Comparison of ENCODE assay signal across 17 mouse cellular contexts in genomic region chr17:12201086-12201485, GRCm38 (mm10).
A peak's percentile ranks its signal among the peaks of the same experiment; 100 is the strongest.
DNase-seq lines count a peak whose midpoint lies in the region; ATAC-seq lines count a peak whose summit lies in the region.
"Had no signal": no experiment of that assay in that cellular context is flagged by ENCODE, and none has a peak within 500 bp of the region (broad histone marks: within the 10 kb centered on the region; RNA-seq: fewer than 3 reads in every experiment).

No protein-coding gene starts in this region.

- H3K4me1 ChIP-seq in midbrain, embryonic 10.5 days, result peaks cover 19% of the 10 kb centered on the region
- peaks cover 27% of the 10 kb centered on the region for H3K4me1 ChIP-seq in midbrain, embryonic 13.5 days (replicated peaks)
- peaks cover 41% of the 10 kb centered on the region for H3K4me1 ChIP-seq in liver, embryonic 11.5 days (replicated peaks; ENCODE audit: control insufficient read depth, insufficient read depth, low read length)

- H3K27ac ChIP-seq in midbrain, embryonic 10.5 days (replicated peaks), result 0 out of 2 replicates have a peak overlapping the region, but pooled peaks have one; percentile 9
- no peak overlapping the region for H3K27ac ChIP-seq in midbrain, embryonic 13.5 days
- H3K27ac ChIP-seq in liver, embryonic 11.5 days (ENCODE audit: low read depth, low read length), result peak overlapping the region; percentile 3; the same call in 1 of the 2 replicates
- H3K27ac ChIP-seq: gastrocnemius, adult 2 months; hindbrain, embryonic 15.5 days; limb, embryonic 12.5 days had no signal

- 96% methylated on average over 1 of the region's 1 CpGs for WGBS in midbrain, embryonic 10.5 days
- 93% methylated on average over 1 of the region's 1 CpGs for WGBS in midbrain, embryonic 13.5 days
- 68% methylated on average over 1 of the region's 1 CpGs for WGBS in liver, embryonic 11.5 days

- no peak overlapping the region for H3K9ac ChIP-seq in midbrain, embryonic 13.5 days (replicated peaks)
- no peak overlapping the region for H3K9ac ChIP-seq in liver, embryonic 11.5 days (ENCODE audit: low read depth, low read length)
- H3K9ac ChIP-seq: forebrain, postnatal 0 days; hindbrain, embryonic 15.5 days; limb, embryonic 12.5 days had no signal

- H3K4me3 ChIP-seq in midbrain, embryonic 10.5 days, result no peak overlapping the region
- H3K4me3 ChIP-seq in midbrain, embryonic 13.5 days (replicated peaks), result no peak overlapping the region
- no peak overlapping the region for H3K4me3 ChIP-seq in liver, embryonic 11.5 days (ENCODE audit: low read depth, low read length)
- H3K4me3 ChIP-seq: gastrocnemius, adult 2 months; hindbrain, embryonic 15.5 days; limb, embryonic 12.5 days had no signal

- H3K36me3 ChIP-seq in midbrain, embryonic 10.5 days, result peaks cover 41% of the 10 kb centered on the region
- peaks cover 13% of the 10 kb centered on the region for H3K36me3 ChIP-seq in midbrain, embryonic 13.5 days
- 0 out of 2 replicates have a peak, but pooled peaks cover 2% of the 10 kb centered on the region for H3K36me3 ChIP-seq in liver, embryonic 11.5 days (ENCODE audit: control insufficient read depth, insufficient read depth, low read length)
- H3K36me3 ChIP-seq: hindbrain, embryonic 15.5 days had no signal

- no peak for DNase-seq in midbrain, embryonic 10.5 days (ENCODE audit: low spot score)
- DNase-seq in MEL-GATA-1-ER (ENCODE audit: extremely low read depth, low read depth) (peak; percentile 11), MN1 (ENCODE audit: low spot score) (no peak)
- no peak for DNase-seq in liver, embryonic 11.5 days (ENCODE audit: low spot score)
- DNase-seq in kidney, postnatal 14 days, result no peak
- no peak for DNase-seq in frontal cortex, adult 2 months (ENCODE audit: extremely low spot score in 1 of 2, low spot score in 1 of 2)
- DNase-seq: cerebellum, postnatal 14 days; forebrain, postnatal 0 days; gastrocnemius, adult 2 months; heart, postnatal 14 days; kidney, adult 18-20 months; kidney, postnatal 36 days; layer of hippocampus, adult 9-11 months had no signal

- no peak for ATAC-seq in midbrain, embryonic 13.5 days
- ATAC-seq in liver, embryonic 11.5 days (replicated peaks; ENCODE audit: low FRiP score), result no peak
- ATAC-seq: CD4-positive, CD25-positive, alpha-beta regulatory T cell, adult 4 months; forebrain, postnatal 0 days had no signal

- H3K4me2 ChIP-seq in midbrain, embryonic 13.5 days (replicated peaks), result no peak overlapping the region
- H3K4me2 ChIP-seq in liver, embryonic 11.5 days, result no peak overlapping the region
- H3K4me2 ChIP-seq: hindbrain, embryonic 15.5 days; limb, embryonic 12.5 days had no signal

- no peaks in the 10 kb centered on the region for H3K9me3 ChIP-seq in midbrain, embryonic 10.5 days (replicated peaks)
- H3K9me3 ChIP-seq in midbrain, embryonic 13.5 days, result no peaks in the 10 kb centered on the region
- H3K9me3 ChIP-seq in liver, embryonic 11.5 days (ENCODE audit: control insufficient read depth, low read length), result no peaks in the 10 kb centered on the region
- H3K9me3 ChIP-seq: hindbrain, embryonic 15.5 days; limb, embryonic 12.5 days had no signal

- no peaks in the 10 kb centered on the region for H3K27me3 ChIP-seq in midbrain, embryonic 10.5 days (ENCODE audit: low read depth, poor library complexity, severe bottlenecking)
- no peaks in the 10 kb centered on the region for H3K27me3 ChIP-seq in midbrain, embryonic 13.5 days
- no peaks in the 10 kb centered on the region for H3K27me3 ChIP-seq in liver, embryonic 11.5 days (replicated peaks; ENCODE audit: control insufficient read depth, insufficient read depth, low read length)
- H3K27me3 ChIP-seq: hindbrain, embryonic 15.5 days had no signal
